Mouse (Mus musculus) T-helper 17 cell (primary cell): ENCODE measurements at regions not wholly inside any gene's neighbourhood (a gene's known extent, or its start where the extent isn't known, plus 50 kb on each side); places are given as distances from the start of the nearest gene placed in this dataset.

Source experiments
- in situ Hi-C, 2 experiments: fragments of 300-600 bp; cut with MboI, MseI; formaldehyde crosslinking; loops; 1 replicate in 1 of 2; 2 replicates in 1 of 2; pipeline ENCODE4 v1.15.1; 2025; ENCODE audit warnings: high pct_unique_total_duplicates in 2 of 2

- in situ Hi-C loops, result no loop called here
Observed at GRCm38 (mm10) chr12:25310293-25310946, 213.5 kb upstream of the Id2 start.

DNA sequence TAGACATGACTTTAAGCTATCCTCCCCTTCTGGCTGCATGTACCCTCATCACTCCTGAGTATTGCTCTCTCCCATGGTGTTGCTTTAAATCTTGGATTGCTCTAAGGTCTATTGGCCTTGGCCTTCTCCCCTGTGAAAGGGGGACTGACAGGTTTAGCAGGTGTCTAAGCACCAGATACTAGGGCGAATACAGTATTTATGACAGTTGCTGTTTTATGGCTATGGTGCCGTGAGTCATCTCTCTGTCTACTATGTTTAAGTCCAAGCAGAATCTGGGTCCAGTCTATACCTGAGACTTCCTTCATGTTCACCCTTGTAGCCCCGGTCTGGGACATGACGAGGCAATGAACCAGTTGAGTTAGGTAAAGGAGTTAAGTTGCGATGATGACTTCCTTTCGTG, 212.3 kb upstream of the Id2 start:
- in situ Hi-C loops, result loop anchor here (5.0 kb wide), 2 partner anchors 53 to 212 kb away; partner anchors contain the start of gene Id2 (in 1 of the 2)

DNA sequence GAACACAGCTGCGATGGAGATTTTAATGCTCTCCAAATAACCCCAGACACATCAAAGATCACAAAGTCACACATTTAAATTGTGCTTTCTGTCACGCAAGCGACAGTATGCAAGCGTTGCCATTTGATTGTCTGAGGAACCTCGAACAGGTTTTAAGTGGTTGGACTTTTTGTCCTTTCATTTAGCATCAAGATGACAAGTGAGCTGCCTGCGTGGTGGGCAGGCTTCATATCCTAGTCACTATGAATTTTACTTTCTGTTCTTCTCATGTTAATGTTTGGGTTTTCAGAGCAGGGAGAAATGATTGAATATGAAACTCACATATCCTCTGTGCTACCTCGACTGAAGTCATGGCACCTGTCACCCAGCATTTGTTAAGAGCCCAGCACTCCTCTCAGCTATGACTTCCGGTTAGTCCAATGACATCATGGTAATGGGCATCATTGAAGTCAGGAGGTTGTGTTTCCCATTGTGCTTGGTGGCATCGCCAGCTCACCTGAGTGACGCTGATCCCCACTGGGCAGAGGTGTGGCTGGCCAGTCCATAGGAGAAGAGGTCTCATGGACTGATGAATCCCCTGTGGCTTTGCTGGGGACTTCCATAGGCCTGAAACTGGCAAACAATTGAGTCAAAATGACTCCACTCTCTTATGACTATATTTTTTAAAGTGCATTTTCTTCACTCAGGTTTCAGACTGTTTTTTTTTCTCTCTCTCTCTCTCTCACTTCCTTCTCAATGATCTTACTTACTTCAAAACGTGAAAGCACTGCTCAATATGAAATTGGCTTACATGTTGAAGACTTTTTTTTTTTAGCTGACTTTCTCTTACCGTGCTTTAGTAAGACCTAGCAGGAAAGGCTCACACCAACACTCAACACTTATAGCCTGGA, 209.1 kb upstream of the Id2 start:
- in situ Hi-C loops, result loop anchor here (5.0 kb wide), 2 partner anchors 56 to 209 kb away; partner anchors contain the start of gene Id2 (in 1 of the 2)

DNA sequence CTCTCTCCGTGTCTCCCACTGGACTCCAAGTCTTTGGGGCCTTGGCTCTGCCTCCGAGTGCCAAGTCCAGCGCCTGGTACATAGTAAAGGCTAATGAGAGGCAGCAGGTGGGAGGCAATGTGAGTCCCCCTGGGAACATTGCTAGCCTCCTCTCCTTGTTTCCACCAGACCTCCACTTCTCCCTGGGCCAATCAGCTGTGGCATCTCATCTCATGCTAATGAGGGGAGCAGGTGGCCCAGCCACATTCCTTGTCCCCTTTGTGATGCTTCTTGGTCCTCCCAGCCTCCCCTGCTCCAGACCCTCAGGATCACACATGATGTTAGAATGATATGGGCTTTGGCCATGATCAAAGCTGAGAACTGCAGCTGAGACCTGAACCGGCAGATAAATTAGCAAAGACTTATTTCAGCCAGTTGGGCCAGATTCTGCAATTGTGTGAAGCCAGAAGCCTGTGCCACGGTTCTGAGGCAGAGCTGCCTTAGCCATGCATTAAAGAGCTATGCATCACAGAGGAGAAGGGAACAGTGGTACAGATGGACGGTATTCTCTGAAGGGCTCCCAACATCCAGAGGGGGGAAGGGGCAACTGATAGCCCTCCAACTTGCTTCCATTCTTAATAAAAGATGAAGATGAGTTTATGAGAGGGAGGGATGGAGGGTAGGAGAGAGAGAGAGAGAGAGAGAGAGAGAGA, 208.0 kb upstream of the Id2 start:
- in situ Hi-C loops, result loop anchor here (5.0 kb wide), 2 partner anchors 57 to 208 kb away; partner anchors contain the start of gene Id2 (in 1 of the 2)

GRCm38 (mm10) chr12:25303500-25304050, 206.6 kb upstream of the Id2 start:
- in situ Hi-C loops, result no loop called here

DNA sequence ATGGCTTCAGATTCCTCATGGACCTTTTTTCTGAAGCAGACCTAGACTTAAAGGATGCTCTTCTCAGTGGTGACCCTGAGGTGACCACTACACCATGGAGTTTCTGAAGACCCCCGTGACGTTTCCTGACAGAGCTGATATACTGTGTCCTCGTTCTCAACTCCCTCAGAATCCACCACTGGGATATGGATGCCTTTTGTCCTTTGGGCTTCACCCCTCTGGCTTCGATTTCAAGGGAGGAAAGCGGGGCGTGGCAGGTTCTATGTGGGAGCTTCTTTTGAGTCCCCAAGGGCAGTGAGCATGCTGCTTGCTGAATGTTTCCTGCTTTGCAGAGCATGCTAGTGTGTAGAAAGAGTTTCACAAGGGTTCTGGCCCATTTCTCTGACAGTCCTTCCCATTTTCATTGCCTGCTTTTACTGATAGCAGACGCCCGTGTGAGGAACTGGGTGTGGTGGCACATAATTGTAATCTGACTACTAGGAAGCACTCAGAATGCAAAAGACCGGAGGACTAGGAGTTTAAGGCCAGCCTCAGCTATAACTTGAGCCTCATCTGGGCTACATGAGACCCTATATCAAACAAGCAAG, 204.0 kb upstream of the Id2 start:
- in situ Hi-C loops, result no loop called here

GRCm38 (mm10) chr12:25299603-25300471, 202.9 kb upstream of the Id2 start:
- in situ Hi-C loops, result no loop called here

DNA sequence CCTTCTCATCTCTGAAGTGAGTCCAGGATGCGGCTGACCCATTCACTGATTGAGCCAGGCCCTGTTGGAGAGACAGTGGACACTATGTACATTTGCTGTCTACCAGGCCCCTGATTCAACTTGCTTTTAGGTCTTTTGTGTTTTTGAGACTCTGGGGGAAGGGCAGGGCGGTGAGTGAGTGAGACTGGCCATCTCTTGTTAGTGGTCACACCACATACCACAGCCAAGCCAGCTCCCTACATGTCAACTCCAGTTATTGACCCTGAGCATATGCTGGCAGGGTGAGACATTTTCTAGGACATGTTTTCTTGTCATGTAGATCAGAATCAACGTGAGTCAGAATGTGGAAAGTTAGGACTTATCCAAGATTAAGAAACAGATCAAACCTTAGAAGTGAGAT, 201.8 kb upstream of the Id2 start:
- in situ Hi-C loops, result no loop called here

- in situ Hi-C loops, result no loop called here
Observed at GRCm38 (mm10) chr12:25297960-25298359, 201.0 kb upstream of the Id2 start.

GRCm38 (mm10) chr12:25296648-25297047, 199.7 kb upstream of the Id2 start:
- in situ Hi-C loops, result no loop called here

- in situ Hi-C loops, result no loop called here
Observed at GRCm38 (mm10) chr12:25294179-25295025, 197.5 kb upstream of the Id2 start.

DNA sequence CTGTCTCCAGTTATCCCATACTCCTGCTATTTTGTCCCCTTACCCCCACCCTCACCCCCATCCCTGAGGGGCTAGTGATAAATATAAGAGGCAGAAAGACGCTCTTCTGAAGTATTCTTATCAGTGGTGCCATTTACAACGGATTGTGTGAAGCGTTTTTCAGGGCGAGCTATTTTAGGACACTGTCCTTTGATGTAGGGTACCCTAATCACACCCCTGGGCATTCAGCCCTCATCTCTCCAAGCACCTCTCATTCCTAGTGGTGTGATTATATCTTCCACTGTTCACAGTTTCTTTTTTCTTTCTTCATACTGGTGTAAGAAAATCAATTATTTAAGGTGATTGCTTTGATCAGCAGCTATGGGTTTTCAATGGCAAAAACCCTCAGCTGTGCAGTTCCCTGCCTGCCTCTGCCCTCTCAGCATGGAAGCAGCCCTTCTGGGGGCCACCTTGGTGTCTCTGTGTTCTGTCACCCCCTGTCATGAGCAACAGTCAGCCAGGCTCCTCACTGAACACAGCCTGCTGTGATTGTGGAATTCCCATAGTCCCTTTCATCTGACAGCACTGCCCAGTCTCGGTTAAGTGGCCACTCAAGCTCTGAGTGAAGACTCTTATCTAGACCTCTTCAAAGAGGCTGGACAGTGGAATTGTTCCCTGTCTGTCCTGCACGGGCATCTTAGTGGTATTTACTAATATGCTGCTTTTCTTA, 196.7 kb upstream of the Id2 start:
- in situ Hi-C loops, result no loop called here

DNA sequence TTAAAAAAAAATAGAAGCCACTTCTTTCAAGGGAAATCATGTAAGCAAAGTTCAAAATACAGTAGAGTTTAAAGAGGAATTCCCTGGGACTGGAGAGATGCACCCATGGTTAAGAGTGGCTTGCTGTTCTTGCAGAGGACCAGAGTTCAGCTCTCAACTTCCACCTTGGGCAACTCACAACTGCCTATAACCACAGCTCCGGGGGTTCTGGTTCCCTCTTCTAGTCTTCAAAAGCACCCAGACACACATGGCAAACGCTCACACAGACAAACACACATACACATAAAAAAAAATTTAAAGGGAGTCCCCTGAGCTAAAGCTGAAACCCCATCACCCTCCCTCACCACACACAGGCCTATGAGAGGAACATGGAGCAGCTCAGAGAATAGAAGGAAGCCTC, 192.4 kb upstream of the Id2 start:
- in situ Hi-C loops, result loop anchor here in 1 of 2 experiments (5.0 kb wide), 1 partner anchor 488 kb away; no protein-coding TSS in a partner anchor

DNA sequence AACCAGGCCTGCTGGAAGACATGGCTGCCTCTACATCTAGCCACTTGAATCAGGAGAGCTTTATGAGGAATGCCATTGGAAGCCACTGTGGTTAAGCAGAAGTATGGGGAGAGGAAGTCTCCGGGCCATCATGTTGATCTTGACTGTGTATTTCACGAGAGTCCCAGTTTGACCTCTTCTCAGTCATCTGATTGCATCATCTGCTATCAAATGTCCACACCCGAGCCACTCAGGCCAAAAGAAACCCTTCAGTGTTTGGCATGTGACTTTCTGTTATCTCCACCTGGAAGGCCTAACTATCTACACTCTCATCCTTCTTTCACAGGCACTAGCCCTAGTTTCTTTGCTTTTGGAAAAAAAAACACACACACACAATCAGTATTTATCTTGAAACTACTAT, 186.9 kb upstream of the Id2 start:
- in situ Hi-C loops, result no loop called here

DNA sequence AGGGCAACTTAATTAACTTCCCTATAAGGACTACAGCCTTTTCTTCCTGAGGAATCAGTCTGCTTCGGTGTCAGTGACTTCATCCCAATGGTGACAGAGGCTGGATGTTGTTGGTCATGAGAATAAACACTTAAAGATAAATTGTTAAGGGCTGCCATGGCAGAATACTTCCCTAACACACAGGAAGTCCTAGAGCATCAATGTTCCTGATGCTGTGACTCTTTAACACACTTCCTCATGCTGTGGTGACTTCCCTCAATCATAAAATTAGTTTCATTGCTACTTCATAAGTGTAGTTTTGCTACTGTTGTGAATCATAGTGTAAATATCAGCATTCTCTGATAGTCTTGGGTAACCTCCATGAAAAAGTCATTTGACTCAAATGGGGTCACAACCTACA, 184.5 kb upstream of the Id2 start:
- in situ Hi-C loops, result no loop called here

- in situ Hi-C loops, result no loop called here
Observed at GRCm38 (mm10) chr12:25273631-25274305, 176.8 kb upstream of the Id2 start.

- in situ Hi-C loops, result no loop called here
Observed at GRCm38 (mm10) chr12:25272752-25273125, 175.8 kb upstream of the Id2 start.

DNA sequence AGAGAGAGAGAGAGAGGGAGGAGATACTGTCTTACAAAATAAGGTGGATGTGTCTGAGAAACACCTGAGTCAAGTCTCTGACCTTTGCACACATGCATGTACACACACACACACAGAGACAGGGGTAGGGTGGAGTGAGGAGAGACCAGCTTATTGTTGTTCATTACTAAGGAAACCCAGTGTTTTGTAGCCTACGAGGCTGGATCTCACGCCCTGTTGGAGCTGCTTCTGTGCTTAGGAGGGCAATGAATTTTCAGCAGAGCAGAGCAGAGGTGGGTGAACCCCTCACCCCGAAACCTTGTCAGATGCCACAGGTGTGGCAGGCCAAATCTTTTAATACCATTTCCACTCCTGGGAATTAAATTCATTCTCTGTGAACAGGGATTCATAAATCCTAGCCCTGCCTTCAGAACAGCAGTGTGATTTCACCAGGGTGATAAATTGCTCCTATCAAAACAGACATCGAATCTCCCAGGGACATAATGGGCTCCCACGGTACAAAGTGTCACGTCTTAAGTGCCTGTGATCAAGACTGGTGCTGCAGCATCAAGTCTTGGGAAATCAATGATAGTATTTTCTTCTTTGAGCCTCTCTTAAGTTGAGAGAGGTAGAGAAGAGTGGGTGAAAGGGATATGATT, 175.3 kb upstream of the Id2 start:
- in situ Hi-C loops, result no loop called here
